Mouse (Mus musculus): Measurements from ENCODE around the gene Sorl1. TPM values are rescaled to one million over a fixed set of nuclear protein-coding genes. Genes with fewer than 3 reads are reported as not detected.

The Sorl1 gene
- polyA plus RNA-seq, 1 experiment from 2014 or later, result 19.8 TPM

- H3K4me3 ChIP-seq (ENCODE audit: low read depth, low read length), result peak overlapping the region; percentile 75
- no peak for ATAC-seq (ENCODE audit: insufficient read depth)
- no peak overlapping the region for H3K27ac ChIP-seq (ENCODE audit: low read depth)
- H3K9me3 ChIP-seq (ENCODE audit: low read depth, low read length), result no peaks in the 10 kb centered on the region
- H3K27me3 ChIP-seq (ENCODE audit: insufficient read depth, low read length), result 0 out of 2 replicates have a peak, but pooled peaks cover 13% of the 10 kb centered on the region
- no peaks in the 10 kb centered on the region for H3K36me3 ChIP-seq (ENCODE audit: insufficient read depth)
- 0 out of 2 replicates have a peak, but pooled peaks cover 8% of the 10 kb centered on the region for H3K4me1 ChIP-seq (ENCODE audit: insufficient read depth)
- no peak for TF ChIP-seq CTCF (IDR thresholded peaks at IDR 0.05; ENCODE audit: low read depth)
- 0 out of 2 replicates have a peak overlapping the region, but pooled peaks have one; percentile 72 for H3K9ac ChIP-seq
- DNase-seq, result no peak
- WGBS, result 77% methylated on average over 6 of the region's 6 CpGs
- peak overlapping the region; percentile 94 for H3K4me2 ChIP-seq
Observed at GRCm38 (mm10) chr9:42122441-42122840, 1.7 kb downstream of the Sorl1 start.

- no peak overlapping the region for H3K9ac ChIP-seq
- DNase-seq (no peak), ATAC-seq (ENCODE audit: insufficient read depth) (no peak)
- peak overlapping the region; percentile 94 for H3K4me2 ChIP-seq
- no peak for TF ChIP-seq CTCF (IDR thresholded peaks at IDR 0.05; ENCODE audit: low read depth)
- H3K36me3 ChIP-seq (ENCODE audit: insufficient read depth), result no peaks in the 10 kb centered on the region
- 0 out of 2 replicates have a peak, but pooled peaks cover 13% of the 10 kb centered on the region for H3K27me3 ChIP-seq (ENCODE audit: insufficient read depth, low read length)
- no peaks in the 10 kb centered on the region for H3K9me3 ChIP-seq (ENCODE audit: low read depth, low read length)
- no peak overlapping the region for H3K4me3 ChIP-seq (ENCODE audit: low read depth, low read length)
- 61% methylated on average over 10 of the region's 10 CpGs for WGBS
- H3K27ac ChIP-seq (ENCODE audit: low read depth), result no peak overlapping the region
- H3K4me1 ChIP-seq (ENCODE audit: insufficient read depth), result 0 out of 2 replicates have a peak, but pooled peaks cover 8% of the 10 kb centered on the region
Observed at GRCm38 (mm10) chr9:42121631-42122354, 2.3 kb downstream of the Sorl1 start.

GRCm38 (mm10) chr9:42116418-42117056, 7.6 kb downstream of the Sorl1 start:
- WGBS, result 27% methylated on average over 10 of the region's 10 CpGs
- Histone ChIP-seq H3K4me2 (0 out of 2 replicates have a peak overlapping the region, but pooled peaks have one; percentile 23), H3K4me3 (ENCODE audit: low read depth, low read length) (no peak overlapping the region)

GRCm38 (mm10) chr9:42115078-42115477, 9.0 kb downstream of the Sorl1 start:
- no peak overlapping the region for H3K27ac ChIP-seq (ENCODE audit: low read depth)
- no peak overlapping the region for H3K4me2 ChIP-seq
- H3K36me3 ChIP-seq (ENCODE audit: insufficient read depth), result no peaks in the 10 kb centered on the region
- H3K27me3 ChIP-seq (ENCODE audit: insufficient read depth, low read length), result no peaks in the 10 kb centered on the region
- 47% methylated on average over 7 of the region's 7 CpGs for WGBS
- no peaks in the 10 kb centered on the region for H3K9me3 ChIP-seq (ENCODE audit: low read depth, low read length)
- DNase-seq (no peak), ATAC-seq (ENCODE audit: insufficient read depth) (no peak)
- H3K9ac ChIP-seq, result no peak overlapping the region
- no peak for TF ChIP-seq CTCF (IDR thresholded peaks at IDR 0.05; ENCODE audit: low read depth)
- H3K4me3 ChIP-seq (ENCODE audit: low read depth, low read length), result no peak overlapping the region
- H3K4me1 ChIP-seq (ENCODE audit: insufficient read depth), result peaks cover 8% of the 10 kb centered on the region

More at GRCm38 (mm10) chr9:42116418-42117056, 7.6 kb downstream of the Sorl1 start:
- H3K27ac ChIP-seq (ENCODE audit: low read depth), result no peak overlapping the region
- H3K4me1 ChIP-seq (ENCODE audit: insufficient read depth), result peaks cover 5% of the 10 kb centered on the region
- no peak overlapping the region for H3K9ac ChIP-seq
- ATAC-seq (ENCODE audit: insufficient read depth), result no peak
- no peak for DNase-seq
- H3K36me3 ChIP-seq (ENCODE audit: insufficient read depth), result no peaks in the 10 kb centered on the region
- TF ChIP-seq CTCF (IDR thresholded peaks at IDR 0.05; ENCODE audit: low read depth), result no peak
- H3K9me3 ChIP-seq (ENCODE audit: low read depth, low read length), result no peaks in the 10 kb centered on the region
- H3K27me3 ChIP-seq (ENCODE audit: insufficient read depth, low read length), result no peaks in the 10 kb centered on the region

DNA sequence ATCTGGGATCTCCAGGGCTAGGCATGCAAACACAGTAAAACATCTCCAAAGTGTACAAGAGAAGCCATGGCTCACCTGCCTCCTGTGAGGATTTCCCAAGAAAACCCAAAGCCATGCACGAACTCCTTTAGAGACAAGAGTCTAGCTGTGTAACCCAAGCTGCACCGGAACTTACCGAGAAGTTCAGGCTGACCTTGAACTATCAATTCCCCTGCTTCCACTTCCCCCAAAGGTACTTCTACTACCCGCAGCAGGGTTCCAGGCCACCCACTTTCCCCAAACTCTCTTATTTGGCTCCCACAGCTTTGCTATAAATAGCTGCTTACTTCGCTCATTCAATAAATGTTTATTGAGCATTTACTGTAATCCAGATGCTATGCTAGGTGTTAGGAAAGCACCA, 10.8 kb downstream of the Sorl1 start:
- H3K4me3 ChIP-seq (ENCODE audit: low read depth, low read length), result no peak overlapping the region
- TF ChIP-seq CTCF (IDR thresholded peaks at IDR 0.05; ENCODE audit: low read depth), result no peak
- ATAC-seq (ENCODE audit: insufficient read depth) (no peak), DNase-seq (no peak)
- WGBS, result 90% methylated on average over 5 of the region's 5 CpGs
- H3K9ac ChIP-seq, result no peak overlapping the region
- H3K4me2 ChIP-seq, result no peak overlapping the region
- no peak overlapping the region for H3K27ac ChIP-seq (ENCODE audit: low read depth)
- H3K9me3 ChIP-seq (ENCODE audit: low read depth, low read length), result no peaks in the 10 kb centered on the region
- H3K27me3 ChIP-seq (ENCODE audit: insufficient read depth, low read length), result no peaks in the 10 kb centered on the region
- no peaks in the 10 kb centered on the region for H3K36me3 ChIP-seq (ENCODE audit: insufficient read depth)
- peaks cover 19% of the 10 kb centered on the region for H3K4me1 ChIP-seq (ENCODE audit: insufficient read depth)

DNA sequence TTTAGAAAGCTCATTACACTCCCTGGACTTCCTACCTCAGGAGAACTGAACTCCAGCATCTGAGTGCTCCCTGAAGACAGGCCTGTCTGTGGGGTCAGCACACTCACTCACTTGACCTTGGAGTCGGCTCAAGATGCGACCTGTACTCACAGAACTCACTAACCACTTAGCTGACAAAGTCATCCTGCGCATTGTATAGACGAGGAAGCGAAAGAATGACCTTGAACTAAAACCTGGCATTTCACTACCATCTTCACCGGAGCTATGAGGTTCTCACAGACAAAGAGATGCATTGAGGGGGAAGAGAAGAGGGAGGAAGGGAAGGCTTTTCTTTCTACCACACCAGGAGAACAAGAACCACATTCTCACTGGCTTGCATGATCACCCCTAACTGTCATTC, 11.4 kb downstream of the Sorl1 start:
- Histone ChIP-seq H3K4me2 (no peak overlapping the region), H3K9ac (no peak overlapping the region), H3K36me3 (ENCODE audit: insufficient read depth) (no peaks in the 10 kb centered on the region), H3K4me1 (ENCODE audit: insufficient read depth) (peaks cover 19% of the 10 kb centered on the region), H3K9me3 (ENCODE audit: low read depth, low read length) (no peaks in the 10 kb centered on the region), H3K27ac (ENCODE audit: low read depth) (no peak overlapping the region), H3K27me3 (ENCODE audit: insufficient read depth, low read length) (no peaks in the 10 kb centered on the region), H3K4me3 (ENCODE audit: low read depth, low read length) (no peak overlapping the region)
- ATAC-seq (ENCODE audit: insufficient read depth), result no peak
- no peak for DNase-seq
- TF ChIP-seq CTCF (IDR thresholded peaks at IDR 0.05; ENCODE audit: low read depth), result no peak
- WGBS, result 81% methylated on average over 6 of the region's 6 CpGs

- peaks cover 19% of the 10 kb centered on the region for H3K4me1 ChIP-seq (ENCODE audit: insufficient read depth)
- no peak for ATAC-seq (ENCODE audit: insufficient read depth)
- H3K4me2 ChIP-seq, result no peak overlapping the region
- peak overlapping the region; percentile 90; the same call in 1 of the 2 replicates for H3K27ac ChIP-seq (ENCODE audit: low read depth)
- H3K36me3 ChIP-seq (ENCODE audit: insufficient read depth), result no peaks in the 10 kb centered on the region
- H3K9me3 ChIP-seq (ENCODE audit: low read depth, low read length), result no peaks in the 10 kb centered on the region
- DNase-seq, result peak; percentile 39
- H3K9ac ChIP-seq, result no peak overlapping the region
- H3K27me3 ChIP-seq (ENCODE audit: insufficient read depth, low read length), result no peaks in the 10 kb centered on the region
- WGBS, result 72% methylated on average over 7 of the region's 7 CpGs
- H3K4me3 ChIP-seq (ENCODE audit: low read depth, low read length), result no peak overlapping the region
- no peak for TF ChIP-seq CTCF (IDR thresholded peaks at IDR 0.05; ENCODE audit: low read depth)
Observed at GRCm38 (mm10) chr9:42111256-42111655, 12.8 kb downstream of the Sorl1 start.

Measured in lung, embryonic 14.5 days (tissue).